Mouse (Mus musculus) ES-E14 (cell line): ENCODE measurements around the gene Lrp4.

Experiments used
- CHD2 ChIP-seq: IDR thresholded peaks from 2 replicates; pipeline ENCODE4 v1.6.1; 2014; ENCODE audit warnings: mild to moderate bottlenecking, low read depth, low read length, inconsistent platforms
- HCFC1 ChIP-seq: IDR thresholded peaks from 2 replicates; pipeline ENCODE4 v1.6.1; 2012; ENCODE audit warnings: low read length, inconsistent platforms, borderline replicate concordance; ENCODE audit not compliant: insufficient read depth
- MAFK ChIP-seq: IDR thresholded peaks from 2 replicates; pipeline ENCODE4 v1.6.1; 2014; ENCODE audit warnings: mild to moderate bottlenecking, low read depth, low read length, inconsistent platforms; ENCODE audit not compliant: insufficient read depth
- ZC3H11A ChIP-seq: IDR thresholded peaks from 2 replicates; pipeline ENCODE4 v1.6.1; 2012; ENCODE audit warnings: low read depth, mild to moderate bottlenecking, inconsistent platforms, low read length, borderline replicate concordance
- ZNF384 ChIP-seq: IDR thresholded peaks from 2 replicates; pipeline ENCODE4 v1.6.1; 2012; ENCODE audit warnings: low read depth, low read length, inconsistent platforms

DNA sequence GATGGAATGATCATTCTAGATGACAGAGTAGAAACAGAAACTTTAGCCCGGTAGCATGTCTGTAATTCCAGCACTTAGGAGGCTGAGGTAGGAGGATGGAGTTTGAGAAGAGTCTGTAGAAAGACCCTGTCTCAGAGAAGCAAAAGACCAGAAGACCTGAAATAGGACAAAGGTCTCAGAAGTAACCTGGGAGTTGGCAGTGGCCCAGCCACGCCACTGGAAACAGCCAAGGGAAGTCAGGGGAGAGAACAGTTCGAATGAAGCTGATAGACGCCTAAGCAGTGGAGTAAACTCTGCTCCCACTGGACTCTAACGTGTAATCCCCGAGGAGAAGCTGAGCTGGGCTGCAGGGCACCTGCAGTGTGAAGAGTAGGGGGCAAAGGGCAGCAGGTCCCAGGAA lies 27.9 kb downstream of the Lrp4 start:
- TF ChIP-seq MAFK (no peak), HCFC1 (no peak), CHD2 (no peak), ZC3H11A (no peak), ZNF384 (no peak)
